Mouse (Mus musculus) spleen, adult 18-20 months (tissue): Measurements from ENCODE around the gene Stap1.
A peak's percentile ranks its signal among the peaks of the same experiment; 100 is the strongest.

Experiments
- DNase-seq, 2 experiments: peaks; one replicate each; pipeline ENCODE4 v3.0.0; 2022; ENCODE audit warnings: mixed read lengths in 2 of 2

Gene Stap1

GRCm38 (mm10) chr5:86071538-86071937 is at the start of gene Stap1:
Stap1 (plus strand) TSS chr5:86071746.
- peak; percentile 29 to 53 for DNase-seq

GRCm38 (mm10) chr5:86029820-86030219 is 41.7 kb upstream of the Stap1 start:
- no peak for DNase-seq

- no peak for DNase-seq
These were observed 8.0 kb upstream of the Stap1 start for GRCm38 (mm10) chr5:86063501-86063900.

- peak; percentile 97 to 99 for DNase-seq
These were observed 6.3 kb upstream of the Stap1 start, which contains the start of gene Cenpc1 for GRCm38 (mm10) chr5:86065101-86065875. Cenpc1 (minus strand) TSS chr5:86065583.

- no peak for DNase-seq
These were observed 5.5 kb upstream of the Stap1 start for GRCm38 (mm10) chr5:86065876-86066550.

- DNase-seq = peak; percentile 78 to 89
These were observed 5.0 kb upstream of the Stap1 start for GRCm38 (mm10) chr5:86066551-86066929.

- DNase-seq = no peak
These were observed 3.1 kb upstream of the Stap1 start for GRCm38 (mm10) chr5:86068451-86068850.

GRCm38 (mm10) chr5:86069121-86069520 is 2.4 kb upstream of the Stap1 start:
- no peak for DNase-seq

GRCm38 (mm10) chr5:86072756-86073386 is 1.3 kb downstream of the Stap1 start:
- no peak for DNase-seq

- no peak for DNase-seq
These were observed 7.3 kb downstream of the Stap1 start for GRCm38 (mm10) chr5:86078720-86079334.

GRCm38 (mm10) chr5:86083987-86084386 is 12.4 kb downstream of the Stap1 start:
- DNase-seq = no peak

GRCm38 (mm10) chr5:86084979-86085378 is 13.4 kb downstream of the Stap1 start:
- DNase-seq = no peak

- peak; percentile 21 to 31 for DNase-seq
These were observed 15.2 kb downstream of the Stap1 start for GRCm38 (mm10) chr5:86086751-86087150.

GRCm38 (mm10) chr5:86094754-86095153 is 23.2 kb downstream of the Stap1 start:
- DNase-seq = no peak

GRCm38 (mm10) chr5:86098988-86099387 is 27.4 kb downstream of the Stap1 start:
- no peak for DNase-seq

- no peak for DNase-seq
These were observed 29.1 kb downstream of the Stap1 start for GRCm38 (mm10) chr5:86100621-86101020.

- no peak for DNase-seq
These were observed 30.6 kb downstream of the Stap1 start for GRCm38 (mm10) chr5:86102176-86102575.

GRCm38 (mm10) chr5:86106610-86107009 is 35.1 kb downstream of the Stap1 start:
- DNase-seq = no peak

- DNase-seq = no peak
These were observed 39.5 kb downstream of the Stap1 start for GRCm38 (mm10) chr5:86111074-86111473.

GRCm38 (mm10) chr5:86113037-86113436 is 41.5 kb downstream of the Stap1 start:
- DNase-seq = no peak

- no peak for DNase-seq
These were observed 42.5 kb downstream of the Stap1 start for GRCm38 (mm10) chr5:86113997-86114396.

GRCm38 (mm10) chr5:86118457-86119094 is 47.0 kb downstream of the Stap1 start:
- no peak for DNase-seq

GRCm38 (mm10) chr5:86128749-86129148 is 57.2 kb downstream of the Stap1 start:
- no peak for DNase-seq
